Comparison of ENCODE assay signal across 10 mouse cellular contexts in the genomic region with DNA sequence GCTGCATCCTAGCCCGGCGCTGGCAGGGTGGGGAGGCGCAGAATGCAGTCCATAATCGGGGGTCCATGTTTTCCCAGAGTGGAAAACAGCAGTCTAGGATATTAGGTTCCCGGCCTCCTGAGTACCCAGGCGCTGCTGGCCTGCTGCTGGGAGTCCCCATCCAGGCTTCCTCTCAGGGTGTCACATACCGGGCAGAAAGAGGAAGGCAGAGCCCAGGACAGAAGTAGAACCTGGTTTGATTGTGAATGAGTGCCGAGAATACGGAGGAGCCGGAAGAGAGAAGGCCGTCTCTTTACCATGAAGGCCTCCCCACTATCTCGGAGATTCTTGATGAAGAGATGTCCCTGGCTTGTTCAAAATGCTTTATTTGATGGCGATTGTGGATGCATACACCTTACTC.
"Had no signal": no experiment of that assay in that cellular context is flagged by ENCODE, and none has a peak within 500 bp of the region (broad histone marks: within the 10 kb centered on the region; RNA-seq: fewer than 3 reads in every experiment).

No protein-coding gene starts in this region.

- DNase-seq: kidney, adult 2 months; kidney, postnatal 14 days; lung, adult 2 months; lung, postnatal 4 days; right cerebral cortex, adult 18-20 months; right cerebral cortex, postnatal 25 days; thymus, adult 2 months; thymus, postnatal 25 days had no signal

- ATAC-seq: lung, postnatal 0 days; midbrain, embryonic 16.5 days had no signal
